Mouse (Mus musculus) MEL (cell line): ENCODE data around the gene Smtnl2. TPM values are rescaled to one million over a fixed set of nuclear protein-coding genes. Genes with fewer than 3 reads are reported as not detected.

Experiments
- DNase-seq: peaks from one replicate; pipeline ENCODE4 v3.0.0; 2011; ENCODE audit warnings: low read depth, low spot score
- H3K27ac ChIP-seq: 2 replicates; pipeline ENCODE4 v1.5.1; 2012; ENCODE audit warnings: low read depth, mild to moderate bottlenecking, control low read depth, low read length, moderate library complexity; ENCODE audit not compliant: control insufficient read depth
- H3K27me3 ChIP-seq, 2 experiments: fragments of 150-350 bp in 1 of 2; sonication (generic) in 1 of 2; 2 replicates each; pipeline ENCODE4 v1.6.1; 2012; ENCODE audit warnings: low read length in 2 of 2, mild to moderate bottlenecking in 2 of 2, improper control_type of control experiment in 1 of 2, moderate library complexity in 1 of 2; ENCODE audit not compliant: insufficient read depth in 2 of 2, control insufficient read depth in 1 of 2
- H3K36me3 ChIP-seq, 2 experiments: 2 replicates each; pipeline ENCODE4 v1.6.1; 2012 to 2014; ENCODE audit warnings: low read length in 2 of 2, improper control_type of control experiment in 1 of 2, inconsistent platforms in 1 of 2, mild to moderate bottlenecking in 1 of 2; ENCODE audit not compliant: insufficient read depth in 2 of 2, control insufficient read depth in 1 of 2
- H3K4me1 ChIP-seq, 2 experiments: fragments of 150-350 bp in 1 of 2; sonication (generic) in 1 of 2; 2 replicates each; pipeline ENCODE4 v1.6.1; 2012; ENCODE audit warnings: low read length in 2 of 2, improper control_type of control experiment in 1 of 2, mild to moderate bottlenecking in 1 of 2; ENCODE audit not compliant: insufficient read depth in 2 of 2, control insufficient read depth in 1 of 2
- H3K4me3 ChIP-seq, 2 experiments: fragments of 150-350 bp in 1 of 2; sonication (generic) in 1 of 2; 2 replicates each; pipeline ENCODE4 v1.5.1; 2012; ENCODE audit warnings: low read depth in 2 of 2, low read length in 2 of 2, mild to moderate bottlenecking in 2 of 2, moderate library complexity in 2 of 2, control low read depth in 1 of 2, improper control_type of control experiment in 1 of 2; ENCODE audit not compliant: control insufficient read depth in 1 of 2, insufficient read depth in 1 of 2
- H3K79me2 ChIP-seq: 2 replicates; pipeline ENCODE4 v1.6.1; 2012; ENCODE audit warnings: mild to moderate bottlenecking, low read length, moderate library complexity; ENCODE audit not compliant: control insufficient read depth, poor library complexity, insufficient read depth
- H3K9ac ChIP-seq: 2 replicates; pipeline ENCODE4 v1.6.1; 2012; ENCODE audit warnings: low read depth, mild to moderate bottlenecking, control low read depth, low read length, moderate library complexity; ENCODE audit not compliant: control insufficient read depth, poor library complexity, severe bottlenecking
- H3K9me3 ChIP-seq: fragments of 150-350 bp; sonication (generic); replicated peaks from 2 replicates; pipeline ENCODE4 v1.6.1; 2012; ENCODE audit warnings: mild to moderate bottlenecking, low read length, improper control_type of control experiment, moderate library complexity; ENCODE audit not compliant: insufficient read depth
- CHD1 ChIP-seq: IDR thresholded peaks from 2 replicates; pipeline ENCODE4 v1.6.1; 2012; ENCODE audit warnings: low read depth, mild to moderate bottlenecking, inconsistent platforms, low read length, improper control_type of control experiment
- CTCF ChIP-seq, 3 experiments: IDR thresholded peaks in 2 of 3; conservative IDR thresholded peaks in 1 of 3; 2 replicates each; pipeline ENCODE4 v1.5.1; 2011 to 2012; ENCODE audit warnings: low read length in 3 of 3, low read depth in 2 of 3, mild to moderate bottlenecking in 2 of 3, improper control_type of control experiment in 1 of 3, inconsistent platforms in 1 of 3, mixed read lengths in 1 of 3, moderate library complexity in 1 of 3; ENCODE audit not compliant: control insufficient read depth in 1 of 3, insufficient read depth in 1 of 3, poor library complexity in 1 of 3, severe bottlenecking in 1 of 3
- ELF1 ChIP-seq: IDR thresholded peaks from 2 replicates; pipeline ENCODE4 v1.6.1; 2014; ENCODE audit warnings: low read depth, mild to moderate bottlenecking, inconsistent platforms, low read length, improper control_type of control experiment, moderate library complexity
- EP300 ChIP-seq, 2 experiments: IDR thresholded peaks; 2 replicates each; pipeline ENCODE4 v1.6.1; 2011; ENCODE audit warnings: improper control_type of control experiment in 2 of 2, low read length in 2 of 2, low read depth in 1 of 2, mild to moderate bottlenecking in 1 of 2
- ETS1 ChIP-seq: IDR thresholded peaks from 2 replicates; pipeline ENCODE4 v1.6.1; 2012; ENCODE audit warnings: low read depth, mild to moderate bottlenecking, inconsistent platforms, low read length, improper control_type of control experiment, moderate library complexity
- GATA1 ChIP-seq: IDR thresholded peaks from 2 replicates; pipeline ENCODE4 v1.6.1; 2011; ENCODE audit warnings: low read depth, low read length, improper control_type of control experiment
- JUND ChIP-seq: IDR thresholded peaks from 2 replicates; pipeline ENCODE4 v1.6.1; 2011; ENCODE audit warnings: low read depth, mild to moderate bottlenecking, improper control_type of control experiment, low read length
- MAFK ChIP-seq: IDR thresholded peaks from 2 replicates; pipeline ENCODE4 v1.6.1; 2011; ENCODE audit warnings: low read depth, mild to moderate bottlenecking, low read length, improper control_type of control experiment, borderline replicate concordance
- MAX ChIP-seq: IDR thresholded peaks from 2 replicates; pipeline ENCODE4 v1.6.1; 2011; ENCODE audit warnings: low read length, improper control_type of control experiment
- MAZ ChIP-seq: IDR thresholded peaks from 2 replicates; pipeline ENCODE4 v1.6.1; 2012; ENCODE audit warnings: low read depth, mild to moderate bottlenecking, inconsistent platforms, low read length, improper control_type of control experiment
- MXI1 ChIP-seq: IDR thresholded peaks from 2 replicates; pipeline ENCODE4 v1.6.1; 2011; ENCODE audit warnings: mild to moderate bottlenecking, low read depth, low read length, improper control_type of control experiment
- MYB ChIP-seq: IDR thresholded peaks from 2 replicates; pipeline ENCODE4 v1.6.1; 2011; ENCODE audit warnings: mild to moderate bottlenecking, low read depth, low read length, improper control_type of control experiment
- NELFE ChIP-seq: IDR thresholded peaks from 2 replicates; pipeline ENCODE4 v1.6.1; 2011; ENCODE audit warnings: low read depth, low read length, improper control_type of control experiment
- NRF1 ChIP-seq: IDR thresholded peaks from 2 replicates; pipeline ENCODE4 v1.6.1; 2014; ENCODE audit warnings: low read depth, mild to moderate bottlenecking, inconsistent platforms, low read length, improper control_type of control experiment, moderate library complexity; ENCODE audit not compliant: poor library complexity, insufficient read depth, severe bottlenecking
- POLR2AphosphoS2 ChIP-seq: IDR thresholded peaks from 2 replicates; pipeline ENCODE4 v1.6.1; 2011; ENCODE audit warnings: low read length, improper control_type of control experiment
- POLR2AphosphoS5 ChIP-seq: IDR thresholded peaks from 2 replicates; pipeline ENCODE4 v1.6.1; 2012; ENCODE audit warnings: low read depth, borderline replicate concordance, mild to moderate bottlenecking, inconsistent platforms, low read length, moderate library complexity, mixed read lengths
- RAD21 ChIP-seq: IDR thresholded peaks from 2 replicates; pipeline ENCODE4 v1.6.1; 2011; ENCODE audit warnings: mild to moderate bottlenecking, low read depth, low read length, improper control_type of control experiment
- RCOR1 ChIP-seq: IDR thresholded peaks from 2 replicates; pipeline ENCODE4 v1.6.1; 2012; ENCODE audit warnings: low read depth, mild to moderate bottlenecking, inconsistent platforms, low read length, improper control_type of control experiment
- TAL1 ChIP-seq: IDR thresholded peaks from 2 replicates; pipeline ENCODE4 v1.6.1; 2012; ENCODE audit warnings: mild to moderate bottlenecking, inconsistent platforms, low read length, moderate library complexity, mixed read lengths
- TCF12 ChIP-seq: IDR thresholded peaks from 2 replicates; pipeline ENCODE4 v1.6.1; 2014; ENCODE audit warnings: low read depth, mild to moderate bottlenecking, inconsistent platforms, low read length, improper control_type of control experiment, moderate library complexity
- UBTF ChIP-seq: IDR thresholded peaks from 2 replicates; pipeline ENCODE4 v1.6.1; 2012; ENCODE audit warnings: low read depth, mild to moderate bottlenecking, inconsistent platforms, low read length, improper control_type of control experiment, moderate library complexity, borderline replicate concordance; ENCODE audit not compliant: insufficient read depth
- USF1 ChIP-seq: IDR thresholded peaks from 2 replicates; pipeline ENCODE4 v1.6.1; 2014; ENCODE audit warnings: low read depth, mild to moderate bottlenecking, inconsistent platforms, low read length, improper control_type of control experiment, moderate library complexity
- ZKSCAN1 ChIP-seq: IDR thresholded peaks from 2 replicates; pipeline ENCODE4 v1.6.1; 2012; ENCODE audit warnings: low read depth, mild to moderate bottlenecking, inconsistent platforms, low read length, improper control_type of control experiment, moderate library complexity
- ZMIZ1 ChIP-seq: IDR thresholded peaks from 2 replicates; pipeline ENCODE4 v1.6.1; 2012; ENCODE audit warnings: low read depth, mild to moderate bottlenecking, inconsistent platforms, low read length, improper control_type of control experiment, moderate library complexity
- polyA plus RNA-seq, 2 experiments: library from polyadenylated mRNA; stranded (reverse) in 1 of 2; unstranded in 1 of 2; fragments of >175 nt in 1 of 2; fragments of >200 nt in 1 of 2; gene quantifications; 2 replicates each; pipeline versions ENCODE4 v1.2.1 to v1.2.4; 2012; ENCODE audit warnings: low replicate concordance in 2 of 2, low read depth in 1 of 2; ENCODE audit not compliant: insufficient read length in 2 of 2, insufficient read depth in 1 of 2, missing spikeins in 1 of 2
- total RNA-seq: library from RNA; depleted of rRNA; stranded (reverse); fragments of 300-350 nt; gene quantifications from 2 replicates; pipeline ENCODE4 v1.2.3, GENCODE M21; 2012

Gene Smtnl2
- total and polyA plus RNA-seq, 3 experiments, result 10.2 to 10.9 TPM; not detected in 1

DNA sequence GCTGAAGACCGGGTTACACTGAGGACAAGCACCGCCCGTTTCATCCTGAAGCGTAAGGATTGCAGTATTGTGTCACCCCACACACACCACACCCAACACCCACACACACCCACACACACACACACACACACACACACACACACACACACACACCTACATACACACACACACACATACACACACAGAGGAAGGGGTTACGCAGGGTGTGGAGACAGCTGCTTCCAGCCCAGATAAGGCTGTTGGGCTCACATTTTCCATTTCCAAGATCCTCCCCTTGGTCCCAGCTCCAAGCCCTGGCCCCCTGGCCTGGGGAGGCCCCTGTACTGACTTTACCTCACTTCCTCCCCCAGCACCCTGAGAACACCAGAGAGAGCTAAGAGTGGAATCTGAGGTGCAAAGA is 5.2 kb upstream of the Smtnl2 start:
- H3K9ac ChIP-seq, result no peak overlapping the region

DNA sequence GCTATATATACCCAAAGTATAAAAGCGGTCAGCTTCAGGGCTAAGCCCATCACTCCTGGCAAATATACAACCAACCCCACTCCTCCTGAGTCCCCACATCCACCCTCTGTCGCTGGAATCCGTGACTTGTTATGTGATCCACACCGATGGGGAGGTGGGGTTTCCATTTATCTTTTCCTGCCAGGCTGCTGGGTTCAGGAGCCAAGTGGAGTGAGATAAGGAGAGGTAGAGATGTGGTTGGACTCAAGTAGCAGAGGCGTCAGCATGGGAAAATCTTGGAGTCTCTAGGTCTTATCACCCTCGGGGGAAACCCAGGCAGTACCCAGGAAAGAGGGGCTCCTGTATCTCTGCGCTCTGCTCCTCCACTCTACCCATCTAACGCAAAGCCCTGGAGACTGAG is 3.6 kb upstream of the Smtnl2 start:
- H3K9me3 ChIP-seq, result no peaks in the 10 kb centered on the region
- H3K4me3 ChIP-seq, result no peak overlapping the region
- no peaks in the 10 kb centered on the region for H3K79me2 ChIP-seq
- no peaks in the 10 kb centered on the region for H3K27me3 ChIP-seq
- H3K4me1 ChIP-seq, result peaks cover 10 to 25% of the 10 kb centered on the region in 2 experiments
- H3K36me3 ChIP-seq, result peaks cover 0 to 14% of the 10 kb centered on the region in 2 experiments; a peak in 2 of 4 replicates
- no peak overlapping the region for H3K27ac ChIP-seq
- peak; percentile 94 for TF ChIP-seq GATA1
- no peak for TF ChIP-seq ZMIZ1
- peak; percentile 85 to 93 for TF ChIP-seq EP300 (IDR thresholded peaks at IDR 0.05; ENCODE audit: low read depth in 1 of 2, low read length in 2 of 2)
- TF ChIP-seq TAL1, result peak; percentile 92
- TF ChIP-seq ELF1, result no peak
- TF ChIP-seq RCOR1, result peak; percentile 87
- TF ChIP-seq MAFK, result no peak; the same call in 1 of the 2 replicates
- peak; percentile 79 for TF ChIP-seq ETS1
- peak; percentile 96 for TF ChIP-seq TCF12
- H3K9ac ChIP-seq, result no peak overlapping the region
- peak; percentile 85 for DNase-seq

More for the DNA sequence above, 5.2 kb upstream of the Smtnl2 start:
- peaks cover 12 to 30% of the 10 kb centered on the region in 2 experiments for H3K4me1 ChIP-seq
- no peaks in the 10 kb centered on the region for H3K79me2 ChIP-seq
- no peaks in the 10 kb centered on the region for H3K9me3 ChIP-seq
- no peak for DNase-seq
- no peak overlapping the region for H3K27ac ChIP-seq
- TF ChIP-seq MYB (no peak), POLR2AphosphoS5 (no peak), RCOR1 (no peak), ZKSCAN1 (no peak), TCF12 (no peak), RAD21 (no peak), POLR2AphosphoS2 (no peak), MAZ (no peak), CHD1 (no peak), JUND (no peak), NELFE (no peak), ETS1 (no peak), CTCF (IDR thresholded peaks at IDR 0.05 in 2 of 3, conservative IDR thresholded peaks at IDR 0.05 in 1 of 3; ENCODE audit: control insufficient read depth in 1 of 3, insufficient read depth in 1 of 3, low read depth in 2 of 3, low read length in 3 of 3, poor library complexity in 1 of 3, severe bottlenecking in 1 of 3) (no peak), NRF1 (no peak), GATA1 (no peak), USF1 (no peak), MAX (no peak), MXI1 (no peak), ZMIZ1 (no peak), UBTF (no peak)
- no peak overlapping the region for H3K4me3 ChIP-seq
- peaks cover 0 to 16% of the 10 kb centered on the region in 2 experiments; a peak in 2 of 4 replicates for H3K36me3 ChIP-seq
- no peaks in the 10 kb centered on the region for H3K27me3 ChIP-seq
